Mouse (Mus musculus) gastrocnemius, postnatal 14 days (tissue): ENCODE measurements around the gene Ninl. TPM values are rescaled to one million over a fixed set of nuclear protein-coding genes. Genes with fewer than 3 reads are reported as not detected.
A peak's percentile ranks its signal among the peaks of the same experiment; 100 is the strongest.

Experiments used
- DNase-seq: peaks from one replicate; pipeline ENCODE4 v3.0.0; 2021; ENCODE audit warnings: mixed read lengths
- intact Hi-C: fragments of 180-260 bp; cut with DNase I; formaldehyde crosslinking; loops from one replicate; pipeline ENCODE4 v1.15.1; 2025; ENCODE audit warnings: low total_unique reads
- total RNA-seq, 2 experiments: library from RNA; stranded (reverse); gene quantifications; 2 replicates each; pipeline ENCODE4 v1.2.3; 2021

Gene Ninl
- total RNA-seq, 2 experiments from 2014 or later, result 0.27 to 0.39 TPM

DNA sequence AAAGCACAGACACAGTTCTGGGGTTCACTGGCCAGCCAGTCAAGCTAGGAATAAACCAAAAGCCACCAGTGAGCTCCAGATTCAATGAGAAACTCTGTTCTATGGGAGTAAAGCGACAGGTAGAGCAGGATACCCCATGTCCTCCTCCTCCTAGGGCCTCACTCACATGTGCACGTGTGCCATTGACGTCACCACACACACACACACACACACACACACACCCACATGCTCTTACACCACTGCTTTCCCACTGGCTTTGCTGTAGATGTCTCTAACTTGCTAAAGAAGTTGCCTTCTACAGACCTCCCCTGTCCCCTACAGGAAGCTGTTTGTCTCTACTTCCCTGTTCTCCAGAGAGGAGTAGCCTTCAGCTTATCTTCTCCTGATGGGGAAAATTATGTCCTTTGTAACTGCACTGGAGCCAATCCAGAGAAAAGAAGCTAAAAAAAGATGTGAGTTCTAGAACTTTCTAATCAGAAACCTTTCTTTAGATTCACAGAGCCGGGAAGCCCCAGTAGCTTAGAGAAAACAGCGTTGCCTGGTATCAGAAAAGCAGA lies 37.5 kb downstream of the Ninl start:
- intact Hi-C loops, result loop anchor here (5.0 kb wide), 1 partner anchor 319 kb away; no protein-coding TSS in a partner anchor

DNA sequence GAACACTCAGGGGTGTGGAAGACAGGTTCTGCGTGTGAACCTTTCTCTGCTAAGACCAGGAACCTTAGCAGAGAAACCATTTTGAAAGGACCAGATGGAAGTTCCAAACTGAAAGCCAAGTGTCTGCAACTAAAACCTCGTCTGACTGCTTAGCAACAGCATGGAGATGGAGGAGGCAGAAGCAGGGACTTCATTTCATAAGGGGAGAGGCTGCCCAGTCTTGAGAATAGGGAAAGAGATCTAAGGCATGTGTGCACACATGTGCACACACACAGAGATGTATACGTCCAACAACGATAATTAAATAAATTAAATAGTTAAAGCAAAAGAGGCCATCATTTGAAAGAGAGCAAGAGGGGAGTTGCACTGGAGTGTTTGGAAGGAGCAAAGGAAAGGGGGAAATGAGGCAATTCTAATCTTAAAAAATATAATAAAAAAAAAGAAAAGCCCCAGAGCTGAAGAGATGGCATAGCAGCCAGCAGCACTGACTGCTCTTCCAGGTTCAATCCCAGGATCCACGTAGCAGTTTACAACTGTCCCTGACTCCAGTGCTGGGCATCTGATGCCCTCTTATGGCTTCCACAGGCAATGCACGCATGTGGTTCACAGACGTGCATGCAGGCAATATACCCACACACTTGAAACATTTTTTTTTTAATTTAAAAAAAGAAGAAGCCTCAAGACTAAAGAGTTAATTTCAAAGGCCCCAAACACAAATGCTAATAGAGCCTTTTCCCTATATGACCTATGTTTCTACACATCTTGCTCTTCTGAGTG lies 38.6 kb downstream of the Ninl start:
- peak; percentile 58 for DNase-seq
- intact Hi-C loops, result loop anchor here (5.0 kb wide), 1 partner anchor 318 kb away; no protein-coding TSS in a partner anchor

More for the DNA sequence above, 37.5 kb downstream of the Ninl start:
- no peak for DNase-seq

DNA sequence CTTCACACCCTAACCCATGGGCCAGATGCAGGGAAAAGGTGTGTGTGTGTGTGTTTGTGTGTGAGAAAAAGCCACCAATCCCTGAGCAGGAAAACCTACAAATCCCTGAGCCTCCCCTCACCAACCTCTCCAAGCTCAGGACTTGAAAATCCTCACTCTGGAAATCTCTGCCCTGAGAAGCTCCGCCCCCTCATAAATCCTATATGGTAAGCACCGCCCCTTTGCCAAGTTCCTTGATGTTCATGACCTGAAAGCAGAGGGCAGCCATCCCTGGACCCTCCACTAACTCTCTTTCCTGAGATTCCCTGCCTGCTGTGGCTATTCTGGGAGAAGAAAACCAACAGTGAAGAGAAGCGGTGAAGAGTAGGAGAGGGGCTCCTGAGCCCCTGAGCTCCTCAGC lies 40.2 kb downstream of the Ninl start:
- intact Hi-C loops, result no loop called here
- DNase-seq, result no peak

DNA sequence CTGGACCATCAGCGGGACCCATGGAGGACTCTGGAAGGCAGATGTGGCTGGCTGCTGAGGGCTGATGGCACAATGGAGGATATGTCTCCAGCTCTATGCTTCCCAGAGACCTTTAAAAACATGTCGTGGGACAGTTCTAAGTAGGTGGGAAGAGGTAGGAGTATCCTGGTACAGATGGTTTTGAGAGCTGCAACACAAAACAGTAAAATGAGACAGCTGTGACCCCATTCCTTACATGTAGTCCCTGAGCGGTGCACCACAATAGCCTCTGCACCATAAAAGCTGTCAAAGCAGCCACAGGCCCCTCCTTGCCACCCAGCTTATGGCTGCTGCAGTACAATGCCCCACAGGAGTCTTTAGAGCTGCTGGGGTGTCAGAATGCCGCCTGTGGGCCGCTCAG lies 41.6 kb downstream of the Ninl start:
- intact Hi-C loops, result no loop called here

DNA sequence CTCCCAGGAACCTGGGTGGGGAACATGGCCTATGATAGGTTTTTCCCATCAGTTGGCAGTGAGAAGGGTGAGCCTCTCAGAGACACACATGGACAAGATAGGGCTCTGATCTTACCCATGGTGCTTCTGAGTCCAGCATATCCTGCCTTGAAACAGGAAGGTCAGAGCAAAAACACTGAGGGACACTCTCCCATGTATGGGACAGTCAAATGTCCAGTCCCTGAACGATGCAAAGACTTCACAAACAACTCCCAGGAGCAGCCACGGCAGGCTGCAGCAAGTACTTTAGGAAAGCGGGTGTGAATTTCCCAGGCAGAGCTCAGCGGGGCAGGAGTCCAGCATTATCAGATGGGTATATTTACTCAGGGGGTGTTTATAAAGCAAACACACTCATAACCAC lies 43.9 kb downstream of the Ninl start:
- DNase-seq, result no peak
- intact Hi-C loops, result no loop called here

More for the DNA sequence above, 41.6 kb downstream of the Ninl start:
- no peak for DNase-seq

DNA sequence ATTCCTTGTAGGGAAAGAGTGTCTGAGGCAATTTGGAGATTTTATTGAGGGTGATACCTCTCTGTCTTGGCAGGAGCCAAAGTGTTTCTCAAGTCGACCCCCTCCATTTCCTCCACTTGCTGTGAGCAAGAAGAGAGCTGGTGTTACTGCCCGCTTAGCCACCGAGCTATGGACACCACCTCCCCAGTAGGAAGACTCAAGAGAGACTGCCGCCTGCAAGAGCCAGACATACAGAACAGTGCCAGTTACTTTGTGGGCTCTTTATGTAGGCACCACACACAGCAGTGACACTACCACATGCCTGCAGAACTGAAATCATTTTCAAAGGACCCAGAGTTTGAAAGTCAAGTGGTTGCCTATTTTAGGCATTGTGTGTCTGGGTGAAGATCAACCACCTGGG lies 48.1 kb downstream of the Ninl start:
- intact Hi-C loops, result no loop called here

DNA sequence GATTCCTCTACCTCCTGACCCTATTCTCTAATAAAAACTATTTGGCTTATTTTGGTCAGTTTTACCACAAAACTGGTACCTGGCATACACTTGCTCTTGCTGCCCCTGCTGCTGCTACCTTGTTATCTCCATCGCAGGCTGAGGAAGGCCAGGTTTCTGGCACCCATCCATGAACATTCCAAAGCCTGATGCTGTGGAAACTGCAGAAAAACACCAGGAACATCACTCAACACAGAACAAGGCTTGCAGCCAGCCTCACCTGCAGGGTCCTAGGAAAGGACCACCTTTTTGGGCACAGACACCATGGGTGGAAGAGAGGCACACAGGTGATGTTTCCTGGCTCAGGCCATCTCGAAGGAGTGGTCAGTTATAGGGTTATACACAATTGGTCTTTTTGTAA lies 48.7 kb downstream of the Ninl start:
- intact Hi-C loops, result no loop called here
- no peak for DNase-seq

More for the DNA sequence above, 48.1 kb downstream of the Ninl start:
- no peak for DNase-seq

DNA sequence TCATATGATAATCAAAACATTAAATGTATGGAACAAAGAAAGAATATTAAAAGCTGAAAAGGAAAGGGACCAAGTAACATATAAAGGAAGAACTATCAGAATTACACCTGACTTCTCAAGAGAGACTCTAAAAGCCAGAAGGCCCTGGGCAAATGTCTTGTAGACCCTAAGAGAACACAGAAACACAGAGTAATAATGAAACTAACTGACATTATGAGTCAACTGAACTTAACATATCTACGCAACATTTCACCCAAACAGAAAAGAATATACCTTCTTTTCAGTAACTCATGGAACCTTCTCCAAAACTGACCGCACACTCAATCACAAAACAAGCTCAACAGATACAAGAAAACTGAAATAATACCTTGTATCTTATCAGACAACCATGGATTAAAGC lies 53.8 kb downstream of the Ninl start:
- intact Hi-C loops, result no loop called here
- no peak for DNase-seq

DNA sequence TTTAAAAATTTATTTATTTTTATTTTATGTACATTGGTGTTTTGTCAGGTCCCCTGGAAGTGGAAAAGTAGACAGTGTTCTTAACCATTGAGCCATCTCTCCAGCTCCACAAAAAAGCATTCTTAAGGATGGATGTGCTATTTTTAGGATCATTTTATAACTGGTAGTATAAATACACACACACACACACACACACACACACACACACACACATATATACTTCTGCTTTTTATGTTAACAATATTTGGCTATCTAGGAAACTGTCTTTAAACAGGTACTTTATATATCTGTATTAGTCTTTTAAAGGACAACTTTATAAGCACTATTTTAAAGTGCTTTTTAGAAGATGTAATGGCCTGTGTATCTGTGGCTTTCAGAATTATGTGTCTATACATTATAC lies 57.1 kb downstream of the Ninl start:
- intact Hi-C loops, result no loop called here
- no peak for DNase-seq

DNA sequence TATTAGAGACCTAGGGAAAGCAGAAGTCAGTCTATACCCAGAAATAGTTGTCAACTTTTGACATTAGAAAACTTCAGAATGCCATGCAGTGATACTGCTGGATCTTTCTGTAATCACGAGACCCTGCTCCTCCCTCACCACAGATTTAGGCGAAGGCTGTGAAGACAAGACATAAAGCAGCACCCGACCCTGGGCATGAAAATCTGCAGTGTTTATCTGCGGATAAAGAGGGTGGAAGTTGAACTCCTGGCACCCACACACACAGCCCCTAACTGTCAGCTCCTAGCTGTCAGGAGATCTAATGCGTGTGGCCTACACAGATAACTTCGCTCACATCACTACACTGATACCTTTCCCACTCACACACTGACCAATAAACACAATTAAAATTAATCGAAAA lies 57.7 kb downstream of the Ninl start:
- intact Hi-C loops, result no loop called here
- DNase-seq, result no peak

DNA sequence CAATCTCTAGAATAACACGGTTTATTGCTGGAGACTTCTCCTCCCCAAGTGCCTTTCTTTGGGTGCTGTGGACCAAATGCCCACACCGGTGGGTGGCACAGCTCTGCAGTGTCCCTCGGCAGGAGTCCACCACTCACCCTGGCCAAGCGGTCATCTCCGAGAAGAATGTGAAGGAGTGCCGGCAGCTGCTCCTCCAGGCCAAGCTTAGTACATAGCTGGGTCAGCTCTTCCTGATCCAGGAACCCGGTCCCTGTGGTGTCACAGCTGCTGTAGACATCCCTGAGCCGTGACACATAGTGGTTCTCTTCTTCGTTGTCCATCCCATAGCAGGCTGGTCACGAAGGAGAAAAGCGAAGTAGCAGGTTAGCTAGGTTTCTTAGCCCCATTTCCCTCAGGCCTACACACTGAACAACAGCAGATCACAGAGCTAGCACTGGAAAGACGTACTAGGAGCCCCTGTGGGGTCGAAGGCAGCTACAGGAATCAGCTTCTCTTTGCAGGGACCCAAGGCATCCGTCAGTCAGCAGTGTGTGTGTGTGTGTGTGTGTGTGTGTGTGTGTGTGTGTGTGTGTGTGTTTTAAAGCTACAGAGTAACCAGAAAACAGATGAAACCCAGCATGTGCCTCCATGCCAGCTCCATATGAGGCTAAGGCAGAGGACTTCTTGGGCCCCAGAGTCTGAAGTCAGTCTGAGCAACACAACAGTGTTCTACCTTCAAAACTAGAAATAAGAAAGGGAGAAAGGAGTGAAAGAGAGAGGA lies 59.1 kb downstream of the Ninl start:
- intact Hi-C loops, result no loop called here
- DNase-seq, result no peak

DNA sequence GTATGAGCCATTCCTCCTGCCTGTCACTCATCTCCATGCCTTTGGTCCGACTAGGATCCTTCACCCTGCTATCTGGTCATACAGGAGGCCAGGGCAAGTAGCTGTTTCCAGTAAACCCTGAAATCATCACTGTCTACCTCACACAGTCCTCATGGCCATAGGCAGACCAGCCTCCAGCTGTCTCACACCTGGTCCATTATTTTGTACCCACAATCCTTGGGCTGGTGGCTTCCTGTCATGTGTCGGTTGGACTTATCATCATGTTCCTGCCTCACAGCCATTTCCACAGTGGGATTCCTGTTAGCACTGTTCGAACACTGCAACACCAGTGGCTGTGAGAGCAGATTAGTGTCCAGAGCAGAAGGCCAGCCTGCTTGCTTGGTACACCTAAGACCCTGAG lies 60.4 kb downstream of the Ninl start:
- intact Hi-C loops, result no loop called here
- no peak for DNase-seq

DNA sequence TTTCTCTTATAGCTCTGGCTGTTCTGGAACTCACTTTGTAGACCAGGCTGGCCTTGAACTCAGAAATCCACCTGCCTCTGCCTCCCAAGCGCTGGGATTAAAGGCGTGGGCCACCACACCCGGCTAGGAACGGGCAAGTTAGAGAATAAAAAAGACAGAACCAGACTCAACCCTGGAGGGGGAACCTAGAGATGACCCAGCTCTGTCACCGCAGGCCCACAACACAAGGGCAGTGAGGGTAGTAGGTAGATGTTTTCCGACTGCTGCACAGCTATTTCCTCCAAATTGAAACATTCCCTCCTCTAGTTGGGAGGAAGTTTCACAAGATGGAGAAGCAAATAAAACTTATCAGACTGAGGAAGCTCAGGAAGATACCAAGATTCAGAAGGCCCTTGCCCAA lies 61.5 kb downstream of the Ninl start:
- no peak for DNase-seq
- intact Hi-C loops, result no loop called here

DNA sequence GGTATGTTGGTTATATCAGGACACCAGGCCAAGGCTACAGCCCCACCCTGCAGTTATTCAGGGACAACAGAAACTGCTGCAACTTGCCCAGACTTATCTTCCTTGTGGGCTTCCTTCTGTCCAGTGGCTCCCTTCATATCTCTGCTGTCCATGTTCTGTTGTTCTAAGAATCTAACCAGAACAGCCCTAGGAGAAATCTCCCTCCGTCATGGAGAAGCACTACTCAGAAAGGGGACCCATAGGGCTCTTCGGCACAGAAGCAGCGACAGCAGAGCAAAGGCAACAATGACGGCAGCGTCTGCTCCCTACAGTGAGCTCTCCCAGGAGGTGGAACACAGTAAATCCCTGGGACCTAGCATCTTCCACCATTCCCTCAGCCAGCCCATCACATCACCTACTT lies 62.3 kb downstream of the Ninl start:
- intact Hi-C loops, result no loop called here
- DNase-seq, result no peak

DNA sequence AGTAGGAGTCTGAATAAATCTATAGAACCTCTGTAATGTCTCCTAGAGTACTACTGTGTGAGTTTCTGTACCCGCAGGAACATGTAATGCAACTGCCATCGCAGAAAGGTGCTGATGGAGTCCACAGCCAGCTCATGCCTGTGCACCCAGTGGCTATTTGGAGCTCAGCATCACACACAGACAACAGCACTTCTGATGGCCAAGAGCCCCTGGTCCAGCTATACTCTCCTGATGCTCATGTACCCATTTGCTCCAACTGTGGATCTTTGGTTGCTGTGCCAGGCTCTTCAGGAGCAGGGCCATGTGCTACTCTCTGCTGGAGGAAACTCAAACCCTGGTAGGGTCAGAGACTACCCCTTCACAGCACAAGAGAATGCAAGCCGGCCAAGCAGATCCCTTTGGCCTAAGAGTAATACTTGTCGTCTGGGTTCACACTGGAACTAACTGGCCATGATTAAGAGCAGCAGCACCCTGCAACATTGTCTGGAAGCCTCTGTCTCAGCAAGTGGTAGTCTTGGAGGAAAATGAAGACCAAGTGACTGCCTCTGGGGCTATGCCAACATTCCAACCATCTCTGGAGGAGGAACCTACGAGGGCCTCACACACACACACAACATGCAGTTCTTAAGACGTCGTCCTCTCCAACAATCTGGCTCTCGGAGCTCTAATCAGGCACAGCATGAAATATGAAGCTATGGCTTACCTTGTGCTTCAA lies 65.6 kb downstream of the Ninl start:
- intact Hi-C loops, result no loop called here
- DNase-seq, result no peak

DNA sequence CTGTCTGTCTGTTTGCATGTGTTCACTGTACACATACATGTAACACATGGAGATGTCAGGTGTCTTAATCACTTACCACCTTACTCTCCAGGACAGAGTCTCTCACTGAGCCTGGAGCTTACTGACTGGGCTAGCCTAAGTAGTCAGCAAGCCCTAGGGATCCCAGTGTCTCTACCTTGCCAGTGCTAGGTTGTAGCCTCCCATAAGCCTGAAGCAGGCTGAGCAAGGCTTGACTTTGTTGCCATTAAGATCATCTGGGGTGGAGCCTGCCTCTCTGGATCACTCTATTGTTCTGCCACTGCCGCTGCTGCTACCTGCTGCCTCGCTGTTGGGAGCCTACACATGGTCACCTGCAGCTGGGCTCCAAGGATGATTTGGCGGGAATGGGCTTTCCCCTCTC lies 66.5 kb downstream of the Ninl start:
- intact Hi-C loops, result no loop called here
- no peak for DNase-seq

DNA sequence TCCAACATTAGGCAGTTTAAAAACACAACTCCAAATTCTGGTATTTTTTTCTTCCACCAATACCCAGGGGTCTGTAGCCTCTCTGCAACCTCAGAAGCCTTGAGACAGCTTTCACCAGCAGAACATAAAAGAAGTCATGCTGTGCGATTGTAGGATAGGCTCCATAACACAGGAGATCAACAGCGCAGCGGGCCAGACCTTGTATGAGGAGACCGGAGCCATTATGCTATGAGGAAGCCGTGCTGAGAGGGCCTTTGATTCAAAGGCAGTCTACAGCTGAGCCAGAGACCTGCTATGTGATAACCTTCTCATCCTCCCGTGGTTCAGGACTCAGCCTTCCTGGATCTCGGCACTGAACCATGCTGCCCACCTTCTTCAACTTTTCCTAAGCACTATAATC lies 67.3 kb downstream of the Ninl start:
- no peak for DNase-seq
- intact Hi-C loops, result no loop called here

DNA sequence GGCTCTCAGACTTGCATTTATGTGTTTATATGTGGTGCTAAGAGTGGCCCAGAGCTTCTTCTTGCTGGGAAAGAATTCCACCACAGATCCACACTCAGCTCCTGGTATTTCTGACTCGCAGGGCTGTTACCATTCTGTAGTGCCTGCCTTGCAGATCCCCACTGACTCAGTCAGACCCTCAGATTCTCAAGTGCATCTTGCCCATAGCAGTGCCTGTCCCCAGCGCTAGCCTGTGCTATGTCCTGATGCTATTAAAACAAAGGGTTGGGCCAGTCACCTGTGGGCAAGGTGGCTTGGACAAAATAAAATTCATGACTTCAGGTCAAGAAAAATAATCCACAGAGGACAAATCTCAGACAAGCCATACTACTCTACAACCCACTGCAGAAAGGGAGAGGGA lies 70.0 kb downstream of the Ninl start:
- DNase-seq, result no peak

DNA sequence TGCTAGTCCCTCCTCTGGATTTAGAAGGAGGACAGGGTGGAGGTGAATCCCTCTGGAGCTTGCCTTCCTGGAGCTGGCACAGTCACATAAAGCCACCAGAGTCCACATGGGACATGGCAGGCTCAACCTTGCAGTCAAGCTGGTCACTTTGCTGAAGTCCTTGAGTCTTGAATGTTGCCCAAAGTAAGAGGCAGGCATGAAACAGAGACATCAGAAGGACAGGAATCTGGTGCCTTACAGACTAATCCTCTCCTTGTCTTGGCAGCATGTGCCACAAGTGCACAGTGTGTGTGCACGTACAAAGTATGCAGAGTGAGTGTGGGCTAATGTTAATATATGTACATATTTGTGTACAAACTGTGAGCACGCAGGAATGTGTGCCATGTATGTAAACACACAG lies 71.7 kb downstream of the Ninl start:
- no peak for DNase-seq
- intact Hi-C loops, result no loop called here

More for the DNA sequence above, 70.0 kb downstream of the Ninl start:
- intact Hi-C loops, result no loop called here

DNA sequence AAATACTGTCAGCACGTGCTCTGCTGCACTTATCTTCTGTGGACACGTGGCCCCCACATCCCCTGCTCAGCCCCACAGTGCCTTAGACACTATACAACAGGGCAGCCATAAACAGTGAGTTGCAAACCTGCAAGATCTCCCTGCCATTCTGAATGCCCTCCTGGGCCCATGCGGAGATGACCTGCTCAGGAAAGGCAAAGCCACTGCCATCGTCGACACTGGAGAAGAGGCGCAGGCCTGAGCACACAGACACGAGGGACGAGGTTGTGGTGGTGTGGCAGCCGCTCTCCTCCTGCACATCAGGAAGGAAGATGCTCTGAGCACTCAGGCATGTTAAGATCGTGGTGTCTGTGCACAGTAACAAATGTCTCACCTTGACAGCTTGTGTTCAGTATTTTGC lies 73.2 kb downstream of the Ninl start:
- no peak for DNase-seq
- intact Hi-C loops, result no loop called here
